Mouse (Mus musculus) urinary bladder, postnatal 10 days (tissue): ENCODE measurements around the gene Tlx1.

Experiments
- DNase-seq: peaks from one replicate; pipeline ENCODE4 v3.0.0; 2022; ENCODE audit warnings: low spot score

Tlx1 gene

GRCm38 (mm10) chr19:45150490-45151181 lies at the start of gene Tlx1:
Gene Tlx1 (plus strand): TSS chr19:45150680.
- DNase-seq: no peak

GRCm38 (mm10) chr19:45105591-45105990 lies 44.9 kb upstream of the Tlx1 start:
- no peak for DNase-seq

GRCm38 (mm10) chr19:45106689-45107088 lies 43.8 kb upstream of the Tlx1 start:
- DNase-seq: no peak

GRCm38 (mm10) chr19:45110681-45111080 lies 39.8 kb upstream of the Tlx1 start:
- DNase-seq: no peak

- DNase-seq: no peak
These were observed 38.0 kb upstream of the Tlx1 start for GRCm38 (mm10) chr19:45112444-45112843.

- no peak for DNase-seq
These were observed 36.6 kb upstream of the Tlx1 start for GRCm38 (mm10) chr19:45113791-45114460.

- no peak for DNase-seq
These were observed 35.7 kb upstream of the Tlx1 start for GRCm38 (mm10) chr19:45114772-45115171.

- DNase-seq: no peak
These were observed 33.7 kb upstream of the Tlx1 start for GRCm38 (mm10) chr19:45116798-45117197.

- no peak for DNase-seq
These were observed 18.4 kb upstream of the Tlx1 start for GRCm38 (mm10) chr19:45131966-45132628.

- no peak for DNase-seq
These were observed 7.9 kb upstream of the Tlx1 start for GRCm38 (mm10) chr19:45142531-45142930.

- no peak for DNase-seq
These were observed 7.1 kb upstream of the Tlx1 start for GRCm38 (mm10) chr19:45143214-45143895.

GRCm38 (mm10) chr19:45147071-45147470 lies 3.4 kb upstream of the Tlx1 start:
- DNase-seq: no peak

- DNase-seq: no peak
These were observed 1.1 kb downstream of the Tlx1 start for GRCm38 (mm10) chr19:45151361-45152182.

- no peak for DNase-seq
These were observed 1.7 kb downstream of the Tlx1 start for GRCm38 (mm10) chr19:45152183-45152650.

GRCm38 (mm10) chr19:45153311-45154058 lies 3.0 kb downstream of the Tlx1 start:
- no peak for DNase-seq

GRCm38 (mm10) chr19:45154059-45154386 lies 3.5 kb downstream of the Tlx1 start:
- DNase-seq: no peak

- DNase-seq: no peak
These were observed 4.0 kb downstream of the Tlx1 start for GRCm38 (mm10) chr19:45154521-45154920.

GRCm38 (mm10) chr19:45155141-45155790 lies 4.8 kb downstream of the Tlx1 start:
- DNase-seq: no peak

GRCm38 (mm10) chr19:45155791-45156186 lies 5.3 kb downstream of the Tlx1 start:
- no peak for DNase-seq

- no peak for DNase-seq
These were observed 5.9 kb downstream of the Tlx1 start for GRCm38 (mm10) chr19:45156381-45156780.
